Mouse (Mus musculus) bone marrow macrophage, adult 2 months (primary cell): ENCODE data around the gene Sdhaf1. TPM values are rescaled to one million over a fixed set of nuclear protein-coding genes. Genes with fewer than 3 reads are reported as not detected.

Source experiments
- H3K27ac ChIP-seq: 2 replicates; pipeline ENCODE4 v1.5.1; 2012; ENCODE audit warnings: low read depth, low read length; ENCODE audit not compliant: insufficient read depth
- H3K4me1 ChIP-seq: 2 replicates; pipeline ENCODE4 v1.6.1; 2012; ENCODE audit warnings: low read length; ENCODE audit not compliant: control insufficient read depth, insufficient read depth
- H3K4me3 ChIP-seq: 2 replicates; pipeline ENCODE4 v1.5.1; 2012; ENCODE audit warnings: mild to moderate bottlenecking, low read length, moderate library complexity; ENCODE audit not compliant: insufficient read depth
- CTCF ChIP-seq: IDR thresholded peaks from 2 replicates; pipeline ENCODE4 v1.5.1; 2012; ENCODE audit warnings: low read depth, mild to moderate bottlenecking, low read length, moderate library complexity
- POLR2A ChIP-seq: IDR thresholded peaks from 2 replicates; pipeline ENCODE4 v1.6.1; 2012; ENCODE audit warnings: mild to moderate bottlenecking, low read depth, low read length, borderline replicate concordance
- polyA plus RNA-seq: library from polyadenylated mRNA; stranded (reverse); fragments of >200 nt; gene quantifications from 2 replicates; pipeline ENCODE4 v1.2.4, GENCODE M21; 2012; ENCODE audit not compliant: missing spikeins, insufficient read depth, insufficient read length

The Sdhaf1 gene
- polyA plus RNA-seq, 1 experiment: 4.5 TPM

DNA sequence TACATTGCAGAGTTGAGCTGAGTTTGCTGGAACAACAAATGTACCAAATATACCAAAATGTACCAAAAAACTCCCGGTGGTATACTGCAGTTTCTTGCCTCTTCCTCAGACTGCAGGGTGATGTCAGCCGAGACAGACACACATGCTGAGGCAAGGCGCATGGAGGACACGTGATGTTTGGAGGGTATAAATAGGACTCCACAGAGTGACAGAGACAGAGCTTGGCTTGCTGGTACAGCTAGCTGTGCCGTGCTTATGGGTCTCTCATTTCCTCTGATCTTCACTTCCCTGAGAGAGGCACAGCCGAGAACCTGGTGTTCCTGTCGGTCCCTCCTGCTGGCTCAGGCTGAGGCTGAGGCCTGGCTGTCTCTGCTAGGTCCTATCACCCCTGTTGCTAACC lies 41.0 kb downstream of the Sdhaf1 start:
- Histone ChIP-seq H3K27ac (peak overlapping the region; percentile 67), H3K4me3 (no peak overlapping the region), H3K4me1 (peaks cover 40% of the 10 kb centered on the region)
- TF ChIP-seq POLR2A: no peak
- no peak for TF ChIP-seq CTCF

GRCm38 (mm10) chr7:30281522-30281921 lies 42.2 kb downstream of the Sdhaf1 start:
- H3K4me3 ChIP-seq: no peak overlapping the region
- H3K27ac ChIP-seq: peak overlapping the region; percentile 94; the same call in 1 of the 2 replicates
- peaks cover 34% of the 10 kb centered on the region for H3K4me1 ChIP-seq
- TF ChIP-seq POLR2A: no peak
- no peak for TF ChIP-seq CTCF

DNA sequence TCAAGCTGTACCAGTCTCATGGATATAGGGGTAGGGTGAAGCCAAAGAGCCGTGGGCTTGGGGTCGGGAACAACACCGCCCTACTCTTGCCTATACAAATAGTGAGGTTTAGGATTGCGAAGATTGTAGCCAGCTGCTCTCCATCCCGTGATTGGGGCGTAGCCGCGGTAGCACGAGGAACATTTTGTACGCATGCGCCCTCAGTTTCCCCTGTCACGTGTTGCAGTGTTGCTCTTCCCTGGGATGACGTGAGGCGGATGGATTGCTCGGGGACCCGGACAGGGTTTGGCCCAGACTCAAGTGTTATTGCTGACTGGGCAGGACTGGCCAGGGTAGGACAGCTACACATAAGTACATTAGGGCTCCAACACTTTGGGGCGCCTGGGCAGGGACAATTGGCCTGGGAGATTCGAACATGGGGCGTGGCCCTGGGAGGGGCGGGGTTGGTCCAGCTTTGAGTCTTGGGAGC lies 43.0 kb downstream of the Sdhaf1 start:
- peak overlapping the region; percentile 89 for H3K4me3 ChIP-seq
- TF ChIP-seq POLR2A: 0 out of 2 replicates have a peak, but pooled peaks have one; percentile 27
- no peak for TF ChIP-seq CTCF
- H3K27ac ChIP-seq: peak overlapping the region; percentile 94

GRCm38 (mm10) chr7:30279951-30280669 lies 43.6 kb downstream of the Sdhaf1 start, which contains the start of the genes Thap8 and Wdr62:
Thap8 (plus strand) TSS chr7:30280094.
Wdr62 (minus strand) TSS chr7:30280419.
- Histone ChIP-seq H3K4me3 (peak within 1 kb of the TSS; percentile 89), H3K27ac (peak within 1 kb of the TSS; percentile 94), H3K4me1 (peaks cover 27% of the 10 kb centered on the region)
- no peak for TF ChIP-seq POLR2A
- TF ChIP-seq CTCF: no peak

More for the DNA sequence above, 43.0 kb downstream of the Sdhaf1 start:
- H3K4me1 ChIP-seq: peaks cover 33% of the 10 kb centered on the region

- Histone ChIP-seq H3K4me3 (peak overlapping the region; percentile 89), H3K4me1 (peaks cover 26% of the 10 kb centered on the region), H3K27ac (peak overlapping the region; percentile 86)
- TF ChIP-seq POLR2A (no peak), CTCF (no peak)
These were observed 44.2 kb downstream of the Sdhaf1 start for GRCm38 (mm10) chr7:30279536-30279935.

- TF ChIP-seq POLR2A (no peak), CTCF (no peak)
- peak overlapping the region; percentile 89; the same call in 1 of the 2 replicates for H3K4me3 ChIP-seq
- H3K4me1 ChIP-seq: peaks cover 26% of the 10 kb centered on the region
- peak overlapping the region; percentile 86 for H3K27ac ChIP-seq
These were observed 44.8 kb downstream of the Sdhaf1 start for GRCm38 (mm10) chr7:30278911-30279310.

DNA sequence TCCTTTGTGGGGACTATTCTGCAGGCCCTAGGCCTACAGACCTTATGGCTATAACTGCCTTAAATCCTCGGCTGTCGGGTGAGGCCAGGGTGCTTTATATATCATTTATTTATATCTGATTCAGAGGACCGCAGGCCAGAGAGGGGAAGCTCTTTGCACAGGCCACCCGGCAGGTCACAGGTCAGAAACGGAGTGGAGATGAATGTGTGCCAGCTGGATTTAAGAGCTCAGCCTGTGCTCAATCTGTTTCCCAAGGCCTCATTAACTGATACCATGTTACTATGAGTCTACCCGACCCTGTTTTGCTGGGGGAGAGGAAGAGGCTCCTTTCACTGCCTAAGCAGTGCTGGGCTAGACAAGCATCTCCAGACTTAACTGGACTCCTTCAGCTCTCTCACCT lies 49.3 kb downstream of the Sdhaf1 start:
- H3K4me1 ChIP-seq: peaks cover 15% of the 10 kb centered on the region
- H3K27ac ChIP-seq: no peak overlapping the region
- no peak for TF ChIP-seq CTCF
- TF ChIP-seq POLR2A: no peak
- H3K4me3 ChIP-seq: no peak overlapping the region

Other genes with a start within 250 kb of the Sdhaf1 start
- gene Gm26920, start 233.5 kb downstream of the Sdhaf1 start, polyA plus RNA-seq: not detected in 2 replicates
- 1.6 and 2.8 TPM in 2 replicates for gene Zfp566, start 233.4 kb downstream of the Sdhaf1 start, polyA plus RNA-seq
- gene Zfp260, start 229.1 kb downstream of the Sdhaf1 start, polyA plus RNA-seq: 40.2 and 49.9 TPM in 2 replicates
- 7.7 and 8.9 TPM in 2 replicates for gene Zfp382, start 202.0 kb downstream of the Sdhaf1 start, polyA plus RNA-seq
- gene Zfp146, start 154.1 kb downstream of the Sdhaf1 start, polyA plus RNA-seq: 19.9 and 22.9 TPM in 2 replicates
- 8.0 and 14.3 TPM in 2 replicates for gene Cox7a1, start 139.8 kb downstream of the Sdhaf1 start, polyA plus RNA-seq
- 501 and 572 TPM in 2 replicates for gene Capns1, start 125.1 kb downstream of the Sdhaf1 start, polyA plus RNA-seq
- gene Polr2i, start 91.9 kb downstream of the Sdhaf1 start, polyA plus RNA-seq: 47.6 and 50.3 TPM in 2 replicates
- gene Tbcb, start 91.6 kb downstream of the Sdhaf1 start, polyA plus RNA-seq: 83.3 and 108 TPM in 2 replicates
- gene Ovol3, start 88.2 kb downstream of the Sdhaf1 start, polyA plus RNA-seq: not detected in 2 replicates
- gene Thap8, start 43.8 kb downstream of the Sdhaf1 start, polyA plus RNA-seq: 0.55 and 1.0 TPM in 2 replicates
- gene Wdr62, start 43.5 kb downstream of the Sdhaf1 start, polyA plus RNA-seq: 21.4 and 25.8 TPM in 2 replicates
- gene Clip3, start 32.2 kb downstream of the Sdhaf1 start, polyA plus RNA-seq: 0.49 and 1.7 TPM in 2 replicates
- gene Alkbh6, start 15.2 kb downstream of the Sdhaf1 start, polyA plus RNA-seq: 32.8 and 39.9 TPM in 2 replicates
- 1.2 TPM in 1 of 2 replicates, not detected in the other for gene Syne4, start 9.1 kb downstream of the Sdhaf1 start, polyA plus RNA-seq
- not detected in 2 replicates for gene E130208F15Rik, start 2.2 kb downstream of the Sdhaf1 start, polyA plus RNA-seq
- not detected in 2 replicates for gene Lrfn3, start 38.9 kb upstream of the Sdhaf1 start, polyA plus RNA-seq
- gene Tyrobp, start 89.9 kb upstream of the Sdhaf1 start, polyA plus RNA-seq: 3,702 and 3,978 TPM in 2 replicates
- gene Hcst, start 96.0 kb upstream of the Sdhaf1 start, polyA plus RNA-seq: 53.0 and 56.7 TPM in 2 replicates
- 18.6 and 22.4 TPM in 2 replicates for gene Nfkbid, start 97.8 kb upstream of the Sdhaf1 start, polyA plus RNA-seq
- gene Aplp1, start 121.6 kb upstream of the Sdhaf1 start, polyA plus RNA-seq: 2.0 and 2.3 TPM in 2 replicates
- not detected in 2 replicates for gene Kirrel2, start 133.8 kb upstream of the Sdhaf1 start, polyA plus RNA-seq
- gene Nphs1, start 134.4 kb upstream of the Sdhaf1 start, polyA plus RNA-seq: not detected in 2 replicates
- gene Prodh2, start 169.7 kb upstream of the Sdhaf1 start, polyA plus RNA-seq: not detected in 2 replicates
- 8.4 and 9.5 TPM in 2 replicates for gene Arhgap33, start 211.2 kb upstream of the Sdhaf1 start, polyA plus RNA-seq
- gene Hspb6, start 228.3 kb upstream of the Sdhaf1 start, polyA plus RNA-seq: 12.0 and 14.6 TPM in 2 replicates
- 8.8 and 12.2 TPM in 2 replicates for gene Proser3, start 228.4 kb upstream of the Sdhaf1 start, polyA plus RNA-seq
- 29.6 and 44.3 TPM in 2 replicates for gene Lin37, start 235.9 kb upstream of the Sdhaf1 start, polyA plus RNA-seq
- 62.1 and 74.5 TPM in 2 replicates for gene U2af1l4, start 239.4 kb upstream of the Sdhaf1 start, polyA plus RNA-seq
- 7.9 and 12.2 TPM in 2 replicates for gene Gm49396, start 239.4 kb upstream of the Sdhaf1 start, polyA plus RNA-seq
- gene Psenen, start 239.7 kb upstream of the Sdhaf1 start, polyA plus RNA-seq: 204 and 236 TPM in 2 replicates
- 1.3 and 2.1 TPM in 2 replicates for gene Igflr1, start 241.5 kb upstream of the Sdhaf1 start, polyA plus RNA-seq